Mouse (Mus musculus): ENCODE data around the gene Pax3.

Pax3 gene

DNA sequence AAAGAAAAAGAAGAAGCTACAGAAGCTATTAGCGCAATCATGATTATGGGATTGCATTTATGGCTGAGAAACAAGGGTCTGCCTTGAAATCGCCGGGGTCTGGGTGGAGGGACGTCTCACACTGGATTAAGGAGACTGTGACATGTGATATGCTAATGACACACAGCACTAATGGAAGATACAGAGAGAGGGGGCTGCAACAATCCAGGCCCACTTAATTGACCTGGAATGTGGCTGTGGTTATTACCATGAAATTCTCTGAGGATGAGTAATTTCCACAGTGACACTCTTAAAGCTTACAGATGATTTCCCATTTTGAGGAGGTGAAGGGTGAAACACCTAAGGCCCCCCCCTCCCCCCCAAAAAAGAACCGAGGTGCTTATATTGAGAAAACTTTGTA is 136.1 kb downstream of the Pax3 start:
- DNase-seq, result no peak

- DNase-seq, result no peak
These were observed 139.0 kb downstream of the Pax3 start for GRCm38 (mm10) chr1:78057939-78058338.

DNA sequence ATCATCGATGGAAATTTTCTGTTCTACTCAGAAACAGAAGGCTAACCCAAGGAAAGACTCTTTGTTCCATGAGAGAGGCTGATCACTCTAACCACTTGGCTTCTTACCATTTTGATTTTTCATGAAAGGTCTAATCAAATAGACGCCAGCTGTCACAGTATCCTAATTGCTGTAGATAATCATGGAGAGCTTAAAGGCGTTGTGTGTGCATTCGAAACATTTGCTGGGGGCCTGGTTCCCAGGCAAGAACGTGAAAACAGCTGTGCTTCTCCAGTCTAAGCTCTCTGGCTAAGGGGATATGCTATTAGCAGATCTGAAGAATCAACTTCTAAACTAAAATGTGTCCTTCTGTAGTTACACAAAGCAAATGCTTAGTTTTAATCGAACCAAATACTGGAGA is 143.3 kb downstream of the Pax3 start:
- DNase-seq, result no peak

Data from kidney, postnatal 36 days (tissue).